In genomic region chr12:86079202-86079667, GRCm38 (mm10) we compare ENCODE assay signal across 8 mouse cellular contexts. TPM values are rescaled to one million over a fixed set of nuclear protein-coding genes. Genes with fewer than 3 reads are reported as not detected.
A peak's percentile ranks its signal among the peaks of the same experiment; 100 is the strongest.
DNase-seq lines count a peak whose midpoint lies in the region; ATAC-seq lines count a peak whose summit lies in the region.

No protein-coding gene starts in this region.

- no peaks in the 10 kb centered on the region; the same call in 1 of the 2 replicates for H3K4me1 ChIP-seq in embryonic facial prominence, embryonic 11.5 days (ENCODE audit: control insufficient read depth, insufficient read depth, low read length)
- H3K4me1 ChIP-seq in limb, embryonic 13.5 days = peaks cover 54% of the 10 kb centered on the region
- H3K4me1 ChIP-seq in midbrain, embryonic 15.5 days = peaks cover 40% of the 10 kb centered on the region

- H3K4me3 ChIP-seq in embryonic facial prominence, embryonic 11.5 days (ENCODE audit: low read depth, low read length) = peak overlapping the region; percentile 53
- H3K4me3 ChIP-seq in limb, embryonic 13.5 days = peak overlapping the region; percentile 58
- peak overlapping the region; percentile 52 for H3K4me3 ChIP-seq in midbrain, embryonic 15.5 days

- under 1% methylated on average over 31 of the region's 31 CpGs for whole genome bisulfite sequencing in embryonic facial prominence, embryonic 11.5 days
- WGBS in limb, embryonic 13.5 days = under 1% methylated on average over 31 of the region's 31 CpGs
- under 1% methylated on average over 31 of the region's 31 CpGs for WGBS in midbrain, embryonic 15.5 days

- no peaks in the 10 kb centered on the region for H3K27me3 ChIP-seq in embryonic facial prominence, embryonic 11.5 days (ENCODE audit: control insufficient read depth, insufficient read depth, low read length)
- H3K27me3 ChIP-seq in limb, embryonic 13.5 days = no peaks in the 10 kb centered on the region
- H3K27me3 ChIP-seq in midbrain, embryonic 15.5 days (replicated peaks) = peaks cover 27% of the 10 kb centered on the region

- DNase-seq in 3134 (ENCODE audit: extremely low read depth, insufficient read length, low spot score) = peak; percentile 88
- peak; percentile 95 for DNase-seq in adrenal gland, postnatal 14 days
- DNase-seq in embryonic facial prominence, embryonic 11.5 days (ENCODE audit: low spot score) = peak; percentile 92
- peak; percentile 94 for DNase-seq in heart, adult 8-10 months (ENCODE audit: low spot score)
- peak; percentile 86 to 94 for DNase-seq in kidney, adult 8-10 months
- DNase-seq in spleen, adult 18-20 months = peak; percentile 76 to 90

- peak overlapping the region; percentile 81 for H3K4me2 ChIP-seq in embryonic facial prominence, embryonic 11.5 days (ENCODE audit: low read depth, low read length)
- H3K4me2 ChIP-seq in limb, embryonic 13.5 days (replicated peaks) = peak overlapping the region; percentile 97
- peak overlapping the region; percentile 94 for H3K4me2 ChIP-seq in midbrain, embryonic 15.5 days

- H3K9ac ChIP-seq in embryonic facial prominence, embryonic 11.5 days (replicated peaks; ENCODE audit: low read length) = peak overlapping the region; percentile 75
- peak overlapping the region; percentile 80 for H3K9ac ChIP-seq in limb, embryonic 13.5 days
- peak overlapping the region; percentile 51 for H3K9ac ChIP-seq in midbrain, embryonic 15.5 days

- H3K27ac ChIP-seq in embryonic facial prominence, embryonic 11.5 days (replicated peaks; ENCODE audit: low read depth, low read length) = peak overlapping the region; percentile 89
- H3K27ac ChIP-seq in limb, embryonic 13.5 days = peak overlapping the region; percentile 99
- H3K27ac ChIP-seq in midbrain, embryonic 15.5 days = peak overlapping the region; percentile 67

- H3K36me3 ChIP-seq in embryonic facial prominence, embryonic 11.5 days (replicated peaks; ENCODE audit: control insufficient read depth, insufficient read depth, low read depth, low read length) = no peaks in the 10 kb centered on the region; the same call in 1 of the 2 replicates
- peaks cover 12% of the 10 kb centered on the region for H3K36me3 ChIP-seq in limb, embryonic 13.5 days
- H3K36me3 ChIP-seq in midbrain, embryonic 15.5 days (replicated peaks) = no peaks in the 10 kb centered on the region

- no peaks in the 10 kb centered on the region for H3K9me3 ChIP-seq in embryonic facial prominence, embryonic 11.5 days (replicated peaks; ENCODE audit: control insufficient read depth, low read length)
- no peaks in the 10 kb centered on the region for H3K9me3 ChIP-seq in limb, embryonic 13.5 days
- no peaks in the 10 kb centered on the region for H3K9me3 ChIP-seq in midbrain, embryonic 15.5 days

- peak; percentile 64 for ATAC-seq in embryonic facial prominence, embryonic 11.5 days (replicated peaks; ENCODE audit: insufficient number of reproducible peaks, low FRiP score, low TSS enrichment, low read depth)
- peak; percentile 79 for ATAC-seq in limb, embryonic 13.5 days (ENCODE audit: low FRiP score, low read depth)
- peak; percentile 79 for ATAC-seq in midbrain, embryonic 15.5 days (replicated peaks)

RNA-seq across cellular contexts. Expression of gene Tgfb3, which starts 0.4 kb away (rescaled TPM):
- total RNA-seq in adrenal gland, postnatal 14 days (2021) = 11.3 and 13.2 TPM in 2 replicates
- polyA plus RNA-seq in embryonic facial prominence, embryonic 11.5 days (2014; fragmentation: Nextera tagmentation; extraction: Ambion mirVana) = 12.1 and 13.1 TPM in 2 replicates
- 10 to 100 TPM; 13.5 to 15.5 (median 14.3) TPM for total RNA-seq in heart, adult 8-10 months (2022)
- 67.8 and 73.3 TPM in 2 replicates for polyA plus RNA-seq in limb, embryonic 13.5 days (2015; fragmentation: Nextera tagmentation; extraction: Ambion mirVana)
- polyA plus RNA-seq in midbrain, embryonic 15.5 days (2015; fragmentation: Nextera tagmentation; extraction: Ambion mirVana) = 3.5 and 4.7 TPM in 2 replicates

RNA-seq across cellular contexts. Expression of gene Ift43, which starts 3.1 kb away (rescaled TPM):
- 23.3 and 25.3 TPM in 2 replicates for total RNA-seq in adrenal gland, postnatal 14 days (2021)
- polyA plus RNA-seq in embryonic facial prominence, embryonic 11.5 days (2014; fragmentation: Nextera tagmentation; extraction: Ambion mirVana) = 71.0 and 80.3 TPM in 2 replicates
- total RNA-seq in heart, adult 8-10 months (2022) = 10 to 100 TPM; 24.9 to 32.3 (median 27.7) TPM
- polyA plus RNA-seq in limb, embryonic 13.5 days (2015; fragmentation: Nextera tagmentation; extraction: Ambion mirVana) = 81.3 and 86.7 TPM in 2 replicates
- 47.3 and 47.9 TPM in 2 replicates for polyA plus RNA-seq in midbrain, embryonic 15.5 days (2015; fragmentation: Nextera tagmentation; extraction: Ambion mirVana)

Comparison
In these comparisons a context has a peak if more than half of its experiments do, and no peak if none do; other contexts are left out.
1. Peak in every context shown above with its lines: DNase-seq, ATAC-seq, H3K4me3 ChIP-seq and H3K27ac ChIP-seq.